Mouse (Mus musculus): ENCODE results near the gene Dhdh. TPM values are rescaled to one million over a fixed set of nuclear protein-coding genes. Genes with fewer than 3 reads are reported as not detected.

Gene Dhdh
- polyA plus RNA-seq, 1 experiment from 2014 or later: 2.2 TPM

- no peaks in the 10 kb centered on the region for H3K27me3 ChIP-seq (replicated peaks; ENCODE audit: control insufficient read depth, insufficient read depth, low read length)
- H3K9me3 ChIP-seq (ENCODE audit: control insufficient read depth, low read length): no peaks in the 10 kb centered on the region
- 96% methylated on average over 1 of the region's 1 CpGs for WGBS
- H3K4me1 ChIP-seq (ENCODE audit: control insufficient read depth, insufficient read depth, low read length): no peaks in the 10 kb centered on the region
- H3K4me2 ChIP-seq (ENCODE audit: low read depth, low read length): no peak overlapping the region
- H3K9ac ChIP-seq (ENCODE audit: low read depth, low read length): no peak overlapping the region
- no peak overlapping the region for H3K27ac ChIP-seq (ENCODE audit: low read length)
- H3K4me3 ChIP-seq (ENCODE audit: low read length): no peak overlapping the region
- H3K36me3 ChIP-seq (ENCODE audit: control insufficient read depth, insufficient read depth, low read length): 0 out of 2 replicates have a peak, but pooled peaks cover 4% of the 10 kb centered on the region
- no peak for ATAC-seq
Measured at GRCm38 (mm10) chr7:45449974-45450373, 38.6 kb downstream of the Dhdh start.

GRCm38 (mm10) chr7:45447325-45447990 is 41.1 kb downstream of the Dhdh start:
- WGBS: 39% methylated on average over 11 of the region's 11 CpGs
- no peak overlapping the region for H3K9ac ChIP-seq (ENCODE audit: low read depth, low read length)
- peak; percentile 37; the same call in 1 of the 2 replicates for ATAC-seq
- no peak overlapping the region for H3K4me3 ChIP-seq (ENCODE audit: low read length)
- no peaks in the 10 kb centered on the region for H3K27me3 ChIP-seq (replicated peaks; ENCODE audit: control insufficient read depth, insufficient read depth, low read length)
- H3K27ac ChIP-seq (ENCODE audit: low read length): no peak overlapping the region
- H3K4me2 ChIP-seq (ENCODE audit: low read depth, low read length): no peak overlapping the region
- H3K4me1 ChIP-seq (ENCODE audit: control insufficient read depth, insufficient read depth, low read length): no peaks in the 10 kb centered on the region
- peaks cover 7% of the 10 kb centered on the region; the same call in 1 of the 2 replicates for H3K36me3 ChIP-seq (ENCODE audit: control insufficient read depth, insufficient read depth, low read length)
- H3K9me3 ChIP-seq (ENCODE audit: control insufficient read depth, low read length): no peaks in the 10 kb centered on the region

- no peaks in the 10 kb centered on the region for H3K9me3 ChIP-seq (ENCODE audit: control insufficient read depth, low read length)
- no peak for ATAC-seq
- H3K27ac ChIP-seq (ENCODE audit: low read length): no peak overlapping the region
- H3K27me3 ChIP-seq (replicated peaks; ENCODE audit: control insufficient read depth, insufficient read depth, low read length): no peaks in the 10 kb centered on the region
- H3K4me1 ChIP-seq (ENCODE audit: control insufficient read depth, insufficient read depth, low read length): no peaks in the 10 kb centered on the region
- H3K4me3 ChIP-seq (ENCODE audit: low read length): no peak overlapping the region
- H3K36me3 ChIP-seq (ENCODE audit: control insufficient read depth, insufficient read depth, low read length): peaks cover 7% of the 10 kb centered on the region; the same call in 1 of the 2 replicates
- no peak overlapping the region for H3K4me2 ChIP-seq (ENCODE audit: low read depth, low read length)
- no peak overlapping the region for H3K9ac ChIP-seq (ENCODE audit: low read depth, low read length)
Measured at GRCm38 (mm10) chr7:45446589-45446988, 42.0 kb downstream of the Dhdh start.

- Histone ChIP-seq H3K4me1 (ENCODE audit: control insufficient read depth, insufficient read depth, low read length) (no peaks in the 10 kb centered on the region), H3K36me3 (ENCODE audit: control insufficient read depth, insufficient read depth, low read length) (peaks cover 7% of the 10 kb centered on the region; the same call in 1 of the 2 replicates), H3K9ac (ENCODE audit: low read depth, low read length) (no peak overlapping the region), H3K9me3 (ENCODE audit: control insufficient read depth, low read length) (no peaks in the 10 kb centered on the region), H3K4me3 (ENCODE audit: low read length) (no peak overlapping the region), H3K27ac (ENCODE audit: low read length) (no peak overlapping the region), H3K4me2 (ENCODE audit: low read depth, low read length) (no peak overlapping the region), H3K27me3 (replicated peaks; ENCODE audit: control insufficient read depth, insufficient read depth, low read length) (no peaks in the 10 kb centered on the region)
- ATAC-seq: no peak
- 78% methylated on average over 22 of the region's 22 CpGs for WGBS
Measured at GRCm38 (mm10) chr7:45443526-45444420, 44.8 kb downstream of the Dhdh start.

- no peaks in the 10 kb centered on the region for H3K27me3 ChIP-seq (replicated peaks; ENCODE audit: control insufficient read depth, insufficient read depth, low read length)
- ATAC-seq: no peak
- H3K9me3 ChIP-seq (ENCODE audit: control insufficient read depth, low read length): no peaks in the 10 kb centered on the region
- no peak within 1 kb of the TSS for H3K4me3 ChIP-seq (ENCODE audit: low read length)
- no peak within 1 kb of the TSS for H3K27ac ChIP-seq (ENCODE audit: low read length)
- H3K36me3 ChIP-seq (ENCODE audit: control insufficient read depth, insufficient read depth, low read length): no peaks in the 10 kb centered on the region; the same call in 1 of the 2 replicates
- H3K4me1 ChIP-seq (ENCODE audit: control insufficient read depth, insufficient read depth, low read length): peaks cover 33% of the 10 kb centered on the region
- 26% methylated on average over 19 of the region's 19 CpGs for WGBS
- H3K4me2 ChIP-seq (ENCODE audit: low read depth, low read length): peak within 1 kb of the TSS; percentile 34
- peak within 1 kb of the TSS; percentile 18; the same call in 1 of the 2 replicates for H3K9ac ChIP-seq (ENCODE audit: low read depth, low read length)
Measured at GRCm38 (mm10) chr7:45437521-45438276, 50.9 kb downstream of the Dhdh start, which contains the start of gene Ruvbl2. Gene Ruvbl2 (minus strand): TSS chr7:45438096.

- Histone ChIP-seq H3K4me3 (ENCODE audit: low read length) (no peak overlapping the region), H3K9me3 (ENCODE audit: control insufficient read depth, low read length) (no peaks in the 10 kb centered on the region), H3K9ac (ENCODE audit: low read depth, low read length) (0 out of 2 replicates have a peak overlapping the region, but pooled peaks have one; percentile 91), H3K27ac (ENCODE audit: low read length) (no peak overlapping the region), H3K36me3 (ENCODE audit: control insufficient read depth, insufficient read depth, low read length) (no peaks in the 10 kb centered on the region; the same call in 1 of the 2 replicates), H3K27me3 (replicated peaks; ENCODE audit: control insufficient read depth, insufficient read depth, low read length) (no peaks in the 10 kb centered on the region), H3K4me2 (ENCODE audit: low read depth, low read length) (no peak overlapping the region), H3K4me1 (ENCODE audit: control insufficient read depth, insufficient read depth, low read length) (peaks cover 35% of the 10 kb centered on the region)
- no peak for ATAC-seq
- 50% methylated on average over 6 of the region's 6 CpGs for WGBS
Measured at GRCm38 (mm10) chr7:45437046-45437445, 51.6 kb downstream of the Dhdh start.

- H3K9me3 ChIP-seq (ENCODE audit: control insufficient read depth, low read length): no peaks in the 10 kb centered on the region
- no peak for ATAC-seq
- H3K27ac ChIP-seq (ENCODE audit: low read length): no peak overlapping the region
- peaks cover 35% of the 10 kb centered on the region for H3K4me1 ChIP-seq (ENCODE audit: control insufficient read depth, insufficient read depth, low read length)
- WGBS: 90% methylated on average over 5 of the region's 5 CpGs
- H3K27me3 ChIP-seq (replicated peaks; ENCODE audit: control insufficient read depth, insufficient read depth, low read length): no peaks in the 10 kb centered on the region
- peak overlapping the region; percentile 72 for H3K4me2 ChIP-seq (ENCODE audit: low read depth, low read length)
- no peaks in the 10 kb centered on the region; the same call in 1 of the 2 replicates for H3K36me3 ChIP-seq (ENCODE audit: control insufficient read depth, insufficient read depth, low read length)
- H3K4me3 ChIP-seq (ENCODE audit: low read length): no peak overlapping the region
- H3K9ac ChIP-seq (ENCODE audit: low read depth, low read length): peak overlapping the region; percentile 91; the same call in 1 of the 2 replicates
Measured at GRCm38 (mm10) chr7:45436444-45436843, 52.2 kb downstream of the Dhdh start.

- peak overlapping the region; percentile 91 for H3K9ac ChIP-seq (ENCODE audit: low read depth, low read length)
- WGBS: 2% methylated on average over 16 of the region's 16 CpGs
- peaks cover 35% of the 10 kb centered on the region for H3K4me1 ChIP-seq (ENCODE audit: control insufficient read depth, insufficient read depth, low read length)
- no peaks in the 10 kb centered on the region for H3K27me3 ChIP-seq (replicated peaks; ENCODE audit: control insufficient read depth, insufficient read depth, low read length)
- peak; percentile 4; the same call in 1 of the 2 replicates for ATAC-seq
- H3K27ac ChIP-seq (ENCODE audit: low read length): peak overlapping the region; percentile 78
- peak overlapping the region; percentile 71 for H3K4me3 ChIP-seq (ENCODE audit: low read length)
- H3K36me3 ChIP-seq (ENCODE audit: control insufficient read depth, insufficient read depth, low read length): peaks cover 3% of the 10 kb centered on the region; the same call in 1 of the 2 replicates
- H3K4me2 ChIP-seq (ENCODE audit: low read depth, low read length): peak overlapping the region; percentile 72
- H3K9me3 ChIP-seq (ENCODE audit: control insufficient read depth, low read length): no peaks in the 10 kb centered on the region
Measured at GRCm38 (mm10) chr7:45435038-45435437, 53.6 kb downstream of the Dhdh start.
